Mouse (Mus musculus) neural tube, embryonic 15.5 days (tissue): ENCODE measurements at regions not wholly inside any gene's neighbourhood (a gene's known extent, or its start where the extent isn't known, plus 50 kb on each side); places are given as distances from the start of the nearest gene placed in this dataset.

Experiments
- ATAC-seq: fragments of 200-750 bp; cut with Nextera tagmentation; 2 replicates; pipeline ENCODE4 v1.8.0; 2017; ENCODE audit warnings: mild to moderate bottlenecking, moderate TSS enrichment, moderate library complexity; ENCODE audit not compliant: low FRiP score
- H3K27ac ChIP-seq: fragments of 300-500 bp; sonication (generic); replicated peaks from 2 replicates; pipeline ENCODE4 v1.5.1; 2015; ENCODE audit warnings: mild to moderate bottlenecking, inconsistent platforms
- H3K27me3 ChIP-seq: fragments of 300-500 bp; sonication (generic); replicated peaks from 2 replicates; pipeline ENCODE4 v1.6.1; 2015; ENCODE audit warnings: inconsistent platforms
- H3K36me3 ChIP-seq: fragments of 300-500 bp; sonication (generic); 2 replicates; pipeline ENCODE4 v1.6.1; 2015; ENCODE audit warnings: inconsistent platforms
- H3K4me1 ChIP-seq: fragments of 300-500 bp; sonication (generic); 2 replicates; pipeline ENCODE4 v1.6.1; 2015; ENCODE audit warnings: inconsistent platforms
- H3K4me2 ChIP-seq: fragments of 300-500 bp; sonication (generic); 2 replicates; pipeline ENCODE4 v1.6.1; 2015; ENCODE audit warnings: inconsistent platforms, mild to moderate bottlenecking, moderate library complexity
- H3K4me3 ChIP-seq: fragments of 300-500 bp; sonication (generic); replicated peaks from 2 replicates; pipeline ENCODE4 v1.5.1; 2015; ENCODE audit warnings: mild to moderate bottlenecking, inconsistent platforms
- H3K9ac ChIP-seq: fragments of 300-500 bp; sonication (generic); replicated peaks from 2 replicates; pipeline ENCODE4 v1.6.1; 2015; ENCODE audit warnings: mild to moderate bottlenecking, inconsistent platforms
- H3K9me3 ChIP-seq: fragments of 300-500 bp; sonication (generic); replicated peaks from 2 replicates; pipeline ENCODE4 v1.6.1; 2016; ENCODE audit warnings: inconsistent platforms
- WGBS: fragments of 180-500 bp; shearing (Covaris S2); methylation state at CpG from one replicate; pipeline ENCODE4 v1.1.7; 2015; ENCODE audit warnings: mixed read lengths; 5-methylcytosine and 5-hydroxymethylcytosine counted together

- no peak overlapping the region for H3K4me3 ChIP-seq
- no peak overlapping the region for H3K4me2 ChIP-seq
- no peaks in the 10 kb centered on the region for H3K9me3 ChIP-seq
- H3K36me3 ChIP-seq, result no peaks in the 10 kb centered on the region
- 94% methylated on average over 3 of the region's 3 CpGs for WGBS
- no peaks in the 10 kb centered on the region for H3K4me1 ChIP-seq
- H3K27ac ChIP-seq, result no peak overlapping the region
- H3K9ac ChIP-seq, result no peak overlapping the region
- no peak for ATAC-seq
- H3K27me3 ChIP-seq, result no peaks in the 10 kb centered on the region
These were observed 67.4 kb downstream of the Avpr1a start for GRCm38 (mm10) chr10:122515698-122516097.

GRCm38 (mm10) chr10:122519274-122519790, 71.0 kb downstream of the Avpr1a start:
- Histone ChIP-seq H3K4me2 (no peak overlapping the region), H3K9ac (no peak overlapping the region), H3K27me3 (no peaks in the 10 kb centered on the region), H3K9me3 (no peaks in the 10 kb centered on the region), H3K36me3 (no peaks in the 10 kb centered on the region), H3K4me1 (no peaks in the 10 kb centered on the region), H3K27ac (no peak overlapping the region), H3K4me3 (no peak overlapping the region)
- 97% methylated on average over 4 of the region's 4 CpGs for WGBS
- ATAC-seq, result no peak

GRCm38 (mm10) chr10:122519981-122520380, 71.7 kb downstream of the Avpr1a start:
- Histone ChIP-seq H3K36me3 (no peaks in the 10 kb centered on the region), H3K4me1 (no peaks in the 10 kb centered on the region), H3K9ac (no peak overlapping the region), H3K4me3 (no peak overlapping the region), H3K9me3 (no peaks in the 10 kb centered on the region), H3K27me3 (no peaks in the 10 kb centered on the region), H3K4me2 (no peak overlapping the region), H3K27ac (no peak overlapping the region)
- ATAC-seq, result no peak
- 87% methylated on average over 7 of the region's 7 CpGs for WGBS

- Histone ChIP-seq H3K4me1 (no peaks in the 10 kb centered on the region), H3K27ac (no peak overlapping the region), H3K4me2 (no peak overlapping the region), H3K9ac (no peak overlapping the region), H3K9me3 (no peaks in the 10 kb centered on the region), H3K27me3 (no peaks in the 10 kb centered on the region), H3K4me3 (no peak overlapping the region), H3K36me3 (no peaks in the 10 kb centered on the region)
- 88% methylated on average over 3 of the region's 3 CpGs for WGBS
- ATAC-seq, result no peak
These were observed 74.3 kb downstream of the Avpr1a start for GRCm38 (mm10) chr10:122522631-122523030.

GRCm38 (mm10) chr10:122525360-122525759, 77.1 kb downstream of the Avpr1a start:
- H3K27me3 ChIP-seq, result no peaks in the 10 kb centered on the region
- H3K4me2 ChIP-seq, result no peak overlapping the region
- H3K9me3 ChIP-seq, result no peaks in the 10 kb centered on the region
- WGBS, result 78% methylated on average over 7 of the region's 7 CpGs
- H3K27ac ChIP-seq, result no peak overlapping the region
- ATAC-seq, result no peak
- no peaks in the 10 kb centered on the region for H3K36me3 ChIP-seq
- no peak overlapping the region for H3K4me3 ChIP-seq
- H3K4me1 ChIP-seq, result no peaks in the 10 kb centered on the region
- no peak overlapping the region for H3K9ac ChIP-seq

- no peaks in the 10 kb centered on the region for H3K9me3 ChIP-seq
- 84% methylated on average over 6 of the region's 6 CpGs for WGBS
- H3K4me3 ChIP-seq, result no peak overlapping the region
- H3K4me1 ChIP-seq, result no peaks in the 10 kb centered on the region
- no peaks in the 10 kb centered on the region for H3K27me3 ChIP-seq
- no peak overlapping the region for H3K9ac ChIP-seq
- no peak overlapping the region for H3K27ac ChIP-seq
- no peak overlapping the region for H3K4me2 ChIP-seq
- no peak for ATAC-seq
- no peaks in the 10 kb centered on the region for H3K36me3 ChIP-seq
These were observed 77.5 kb downstream of the Avpr1a start for GRCm38 (mm10) chr10:122525807-122526206.

GRCm38 (mm10) chr10:122528222-122528621, 79.9 kb downstream of the Avpr1a start:
- WGBS, result 82% methylated on average over 10 of the region's 10 CpGs
- Histone ChIP-seq H3K4me1 (no peaks in the 10 kb centered on the region), H3K4me2 (no peak overlapping the region), H3K36me3 (no peaks in the 10 kb centered on the region), H3K4me3 (no peak overlapping the region), H3K9ac (no peak overlapping the region), H3K27me3 (no peaks in the 10 kb centered on the region), H3K27ac (no peak overlapping the region), H3K9me3 (no peaks in the 10 kb centered on the region)
- ATAC-seq, result no peak

GRCm38 (mm10) chr10:122528973-122529703, 80.8 kb downstream of the Avpr1a start:
- H3K27me3 ChIP-seq, result no peaks in the 10 kb centered on the region
- no peak overlapping the region for H3K27ac ChIP-seq
- no peaks in the 10 kb centered on the region for H3K36me3 ChIP-seq
- no peaks in the 10 kb centered on the region for H3K9me3 ChIP-seq
- no peak overlapping the region for H3K4me3 ChIP-seq
- WGBS, result 47% methylated on average over 4 of the region's 4 CpGs
- no peak for ATAC-seq
- no peak overlapping the region for H3K4me2 ChIP-seq
- no peaks in the 10 kb centered on the region for H3K4me1 ChIP-seq
- H3K9ac ChIP-seq, result no peak overlapping the region

- 89% methylated on average over 5 of the region's 5 CpGs for WGBS
- no peak overlapping the region for H3K4me2 ChIP-seq
- no peak overlapping the region for H3K27ac ChIP-seq
- no peaks in the 10 kb centered on the region for H3K27me3 ChIP-seq
- H3K9me3 ChIP-seq, result no peaks in the 10 kb centered on the region
- no peak for ATAC-seq
- H3K4me3 ChIP-seq, result no peak overlapping the region
- H3K4me1 ChIP-seq, result no peaks in the 10 kb centered on the region
- no peaks in the 10 kb centered on the region for H3K36me3 ChIP-seq
- no peak overlapping the region for H3K9ac ChIP-seq
These were observed 86.4 kb downstream of the Avpr1a start for GRCm38 (mm10) chr10:122534714-122535113.

- H3K27me3 ChIP-seq, result no peaks in the 10 kb centered on the region
- no peaks in the 10 kb centered on the region for H3K36me3 ChIP-seq
- no peak overlapping the region for H3K27ac ChIP-seq
- no peak overlapping the region for H3K4me2 ChIP-seq
- no peaks in the 10 kb centered on the region for H3K9me3 ChIP-seq
- no peak for ATAC-seq
- H3K4me1 ChIP-seq, result no peaks in the 10 kb centered on the region
- 76% methylated on average over 5 of the region's 5 CpGs for WGBS
- H3K9ac ChIP-seq, result no peak overlapping the region
- no peak overlapping the region for H3K4me3 ChIP-seq
These were observed 86.8 kb downstream of the Avpr1a start for GRCm38 (mm10) chr10:122535137-122535536.

GRCm38 (mm10) chr10:122539655-122540054, 91.4 kb downstream of the Avpr1a start:
- Histone ChIP-seq H3K4me3 (no peak overlapping the region), H3K27ac (no peak overlapping the region), H3K36me3 (no peaks in the 10 kb centered on the region), H3K9ac (no peak overlapping the region), H3K27me3 (no peaks in the 10 kb centered on the region), H3K4me2 (no peak overlapping the region), H3K9me3 (no peaks in the 10 kb centered on the region), H3K4me1 (no peaks in the 10 kb centered on the region)
- 73% methylated on average over 7 of the region's 7 CpGs for WGBS
- no peak for ATAC-seq

GRCm38 (mm10) chr10:122542573-122542972, 94.3 kb downstream of the Avpr1a start:
- WGBS, result 75% methylated on average over 9 of the region's 9 CpGs

More at GRCm38 (mm10) chr10:122542573-122542972, 94.3 kb downstream of the Avpr1a start:
- H3K4me2 ChIP-seq, result no peak overlapping the region
- H3K4me3 ChIP-seq, result no peak overlapping the region
- ATAC-seq, result no peak
- H3K36me3 ChIP-seq, result no peaks in the 10 kb centered on the region
- no peak overlapping the region for H3K9ac ChIP-seq
- no peaks in the 10 kb centered on the region for H3K9me3 ChIP-seq
- no peaks in the 10 kb centered on the region for H3K4me1 ChIP-seq
- no peaks in the 10 kb centered on the region for H3K27me3 ChIP-seq
- no peak overlapping the region for H3K27ac ChIP-seq
